Mouse (Mus musculus) limb, embryonic 12.5 days (tissue): ENCODE results near the gene Snx21. TPM values are rescaled to one million over a fixed set of nuclear protein-coding genes. Genes with fewer than 3 reads are reported as not detected.
"Not testable (repeated sequence)": the region's sequence is repeated elsewhere in the genome, so short reads cannot be mapped to it uniquely, and the experiment has no call there.

Experiments
- ATAC-seq: fragments of 200-750 bp; cut with Nextera tagmentation; 2 replicates; pipeline ENCODE4 v1.8.0; 2017; ENCODE audit warnings: low read depth, moderate TSS enrichment; ENCODE audit not compliant: insufficient number of reproducible peaks, insufficient read depth, low FRiP score, low TSS enrichment
- H3K27ac ChIP-seq: fragments of 300-500 bp; sonication (generic); 2 replicates; pipeline ENCODE4 v1.5.1; 2016; ENCODE audit warnings: mild to moderate bottlenecking, moderate library complexity
- H3K27me3 ChIP-seq: fragments of 300-500 bp; sonication (generic); 2 replicates; pipeline ENCODE4 v1.6.1; 2016; ENCODE audit warnings: mild to moderate bottlenecking, moderate library complexity
- H3K36me3 ChIP-seq: fragments of 300-500 bp; sonication (generic); 2 replicates; pipeline ENCODE4 v1.6.1; 2016; ENCODE audit warnings: mild to moderate bottlenecking, moderate library complexity
- H3K4me1 ChIP-seq: fragments of 300-500 bp; sonication (generic); replicated peaks from 2 replicates; pipeline ENCODE4 v1.6.1; 2016
- H3K4me2 ChIP-seq: fragments of 300-500 bp; sonication (generic); 2 replicates; pipeline ENCODE4 v1.6.1; 2016; ENCODE audit warnings: mild to moderate bottlenecking, moderate library complexity
- H3K4me3 ChIP-seq: fragments of 300-500 bp; sonication (generic); replicated peaks from 2 replicates; pipeline ENCODE4 v1.5.1; 2016; ENCODE audit warnings: mild to moderate bottlenecking
- H3K9ac ChIP-seq: fragments of 300-500 bp; sonication (generic); replicated peaks from 2 replicates; pipeline ENCODE4 v1.6.1; 2016; ENCODE audit warnings: mild to moderate bottlenecking, moderate library complexity
- H3K9me3 ChIP-seq: fragments of 300-500 bp; sonication (generic); 2 replicates; pipeline ENCODE4 v1.6.1; 2016; ENCODE audit warnings: mild to moderate bottlenecking, moderate library complexity
- WGBS: fragments of 180-500 bp; shearing (Covaris S2); methylation state at CpG from one replicate; pipeline ENCODE4 v1.1.7; 2016; 5-methylcytosine and 5-hydroxymethylcytosine counted together
- polyA plus RNA-seq: library from polyadenylated mRNA; unstranded; fragments of >200 nt; fragmentation: Nextera tagmentation; extraction: Ambion mirVana; gene quantifications from 2 replicates; pipeline ENCODE4 v1.2.1, GENCODE M21; 2016

The Snx21 gene
- polyA plus RNA-seq, 1 experiment from 2014 or later = 19.0 TPM

DNA sequence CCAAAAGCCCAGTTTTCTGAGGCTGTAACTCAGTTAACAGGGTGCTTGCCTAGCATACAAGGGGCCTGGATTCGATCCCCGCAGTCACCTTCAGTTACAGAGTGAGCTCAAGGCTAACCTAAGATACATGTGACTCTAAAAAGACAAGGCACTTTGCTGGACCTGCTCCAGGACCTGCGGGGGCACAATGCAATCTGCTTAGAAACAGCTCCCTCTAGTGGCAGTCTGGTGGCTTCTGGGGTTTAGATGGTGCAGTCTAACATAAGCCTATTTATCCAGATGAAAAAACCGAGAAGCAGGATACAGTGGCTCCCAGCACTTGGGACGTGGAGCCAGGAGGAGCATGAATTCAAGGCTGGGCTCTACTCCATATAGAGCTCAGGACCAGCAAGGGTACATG lies 8.7 kb downstream of the Snx21 start:
- Histone ChIP-seq H3K4me1 (no peaks in the 10 kb centered on the region), H3K36me3 (peaks cover 85% of the 10 kb centered on the region), H3K4me3 (no peak overlapping the region), H3K27me3 (no peaks in the 10 kb centered on the region), H3K9ac (no peak overlapping the region), H3K4me2 (no peak overlapping the region), H3K27ac (no peak overlapping the region), H3K9me3 (no peaks in the 10 kb centered on the region)
- WGBS = 39% methylated on average over 5 of the region's 5 CpGs
- ATAC-seq = peak; percentile 64; the same call in 1 of the 2 replicates

DNA sequence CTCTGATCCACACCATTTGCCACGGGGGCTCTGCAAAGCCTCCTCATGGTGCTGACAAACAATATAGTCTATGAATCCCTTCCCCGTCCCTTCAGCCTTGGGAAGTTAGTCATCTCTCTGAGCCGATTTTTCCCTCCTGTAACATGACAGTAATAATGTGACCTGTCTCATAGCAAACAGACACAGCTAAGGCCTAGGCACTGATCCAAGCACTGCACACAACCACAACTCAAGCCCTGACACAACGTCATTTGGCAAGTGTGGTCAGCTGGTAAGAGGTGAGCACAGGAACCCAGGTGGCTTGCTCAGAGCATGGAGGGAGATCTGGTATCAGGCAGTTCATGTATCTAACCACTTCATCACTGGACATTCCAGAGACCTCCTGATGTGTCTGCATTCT lies 10.2 kb downstream of the Snx21 start:
- Histone ChIP-seq H3K9ac (no peak overlapping the region), H3K4me1 (no peaks in the 10 kb centered on the region), H3K27ac (no peak overlapping the region), H3K9me3 (no peaks in the 10 kb centered on the region), H3K36me3 (peaks cover 84% of the 10 kb centered on the region), H3K4me3 (no peak overlapping the region), H3K27me3 (no peaks in the 10 kb centered on the region), H3K4me2 (no peak overlapping the region)
- WGBS = 80% methylated on average over 4 of the region's 4 CpGs
- no peak for ATAC-seq

GRCm38 (mm10) chr2:164798554-164798953 lies 12.9 kb downstream of the Snx21 start:
- not testable (repeated sequence) for H3K4me3 ChIP-seq, H3K27ac ChIP-seq, H3K4me1 ChIP-seq, H3K27me3 ChIP-seq, H3K9me3 ChIP-seq, ATAC-seq, H3K4me2 ChIP-seq, H3K9ac ChIP-seq
- H3K36me3 ChIP-seq = peaks cover 76% of the 10 kb centered on the region
- 70% methylated on average over 6 of the region's 6 CpGs for WGBS

GRCm38 (mm10) chr2:164800252-164801004 lies 14.8 kb downstream of the Snx21 start:
- Histone ChIP-seq H3K9me3 (no peaks in the 10 kb centered on the region), H3K4me2 (no peak overlapping the region), H3K9ac (no peak overlapping the region), H3K27me3 (no peaks in the 10 kb centered on the region), H3K4me1 (peaks cover 13% of the 10 kb centered on the region), H3K4me3 (no peak overlapping the region), H3K36me3 (peaks cover 62% of the 10 kb centered on the region), H3K27ac (no peak overlapping the region)
- no peak for ATAC-seq
- 89% methylated on average over 13 of the region's 13 CpGs for WGBS

GRCm38 (mm10) chr2:164803201-164803920 lies 17.7 kb downstream of the Snx21 start:
- no peak for ATAC-seq
- Histone ChIP-seq H3K27me3 (no peaks in the 10 kb centered on the region), H3K9ac (peak overlapping the region; percentile 81), H3K4me3 (peak overlapping the region; percentile 79), H3K9me3 (no peaks in the 10 kb centered on the region), H3K4me1 (peaks cover 20% of the 10 kb centered on the region), H3K36me3 (peaks cover 39% of the 10 kb centered on the region), H3K27ac (no peak overlapping the region), H3K4me2 (peak overlapping the region; percentile 84)
- 90% methylated on average over 16 of the region's 16 CpGs for WGBS

- Histone ChIP-seq H3K36me3 (peaks cover 38% of the 10 kb centered on the region), H3K27me3 (no peaks in the 10 kb centered on the region), H3K27ac (no peak overlapping the region), H3K4me3 (peak overlapping the region; percentile 79), H3K4me1 (peaks cover 20% of the 10 kb centered on the region), H3K9me3 (no peaks in the 10 kb centered on the region), H3K4me2 (peak overlapping the region; percentile 84), H3K9ac (peak overlapping the region; percentile 81)
- 60% methylated on average over 1 of the region's 1 CpGs for WGBS
- no peak for ATAC-seq
These were observed 18.3 kb downstream of the Snx21 start for GRCm38 (mm10) chr2:164803921-164804313.

- peak; percentile 94 for ATAC-seq
- peaks cover 20% of the 10 kb centered on the region for H3K4me1 ChIP-seq
- H3K27me3 ChIP-seq = no peaks in the 10 kb centered on the region
- H3K27ac ChIP-seq = peak within 1 kb of the TSS; percentile 73
- H3K4me3 ChIP-seq = peak within 1 kb of the TSS; percentile 79
- no peaks in the 10 kb centered on the region for H3K9me3 ChIP-seq
- under 1% methylated on average over 47 of the region's 47 CpGs for WGBS
- H3K9ac ChIP-seq = peak within 1 kb of the TSS; percentile 81
- H3K36me3 ChIP-seq = peaks cover 35% of the 10 kb centered on the region
- peak within 1 kb of the TSS; percentile 90 for H3K4me2 ChIP-seq
These were observed 19.1 kb downstream of the Snx21 start, which contains the start of the genes Acot8 and Zswim3 for GRCm38 (mm10) chr2:164804533-164805331. Gene Acot8 (minus strand): TSS chr2:164804882. Gene Zswim3 (plus strand): TSS chr2:164805098.

- Histone ChIP-seq H3K9me3 (no peaks in the 10 kb centered on the region), H3K9ac (peak overlapping the region; percentile 74), H3K4me2 (peak overlapping the region; percentile 90), H3K27ac (peak overlapping the region; percentile 73), H3K4me3 (peak overlapping the region; percentile 79), H3K27me3 (no peaks in the 10 kb centered on the region), H3K4me1 (peaks cover 20% of the 10 kb centered on the region), H3K36me3 (peaks cover 33% of the 10 kb centered on the region)
- peak; percentile 44; the same call in 1 of the 2 replicates for ATAC-seq
- under 1% methylated on average over 21 of the region's 21 CpGs for WGBS
These were observed 19.7 kb downstream of the Snx21 start for GRCm38 (mm10) chr2:164805332-164805718.

GRCm38 (mm10) chr2:164806614-164807013 lies 21.0 kb downstream of the Snx21 start:
- no peak for ATAC-seq
- H3K4me1 ChIP-seq = peaks cover 20% of the 10 kb centered on the region
- no peaks in the 10 kb centered on the region for H3K27me3 ChIP-seq
- no peaks in the 10 kb centered on the region for H3K9me3 ChIP-seq
- no peak overlapping the region for H3K27ac ChIP-seq
- H3K36me3 ChIP-seq = peaks cover 23% of the 10 kb centered on the region
- 82% methylated on average over 7 of the region's 7 CpGs for WGBS
- H3K4me3 ChIP-seq = no peak overlapping the region
- H3K4me2 ChIP-seq = no peak overlapping the region
- H3K9ac ChIP-seq = no peak overlapping the region

- no peaks in the 10 kb centered on the region for H3K4me1 ChIP-seq
- no peaks in the 10 kb centered on the region for H3K9me3 ChIP-seq
- H3K4me3 ChIP-seq = no peak overlapping the region
- H3K27ac ChIP-seq = no peak overlapping the region
- no peak overlapping the region for H3K9ac ChIP-seq
- ATAC-seq = no peak
- H3K36me3 ChIP-seq = peaks cover 12% of the 10 kb centered on the region
- no peaks in the 10 kb centered on the region for H3K27me3 ChIP-seq
- WGBS = 55% methylated on average over 2 of the region's 2 CpGs
- no peak overlapping the region for H3K4me2 ChIP-seq
These were observed 27.9 kb downstream of the Snx21 start for GRCm38 (mm10) chr2:164813557-164813956.

GRCm38 (mm10) chr2:164815348-164815747 lies 29.7 kb downstream of the Snx21 start:
- peaks cover 7% of the 10 kb centered on the region; the same call in 1 of the 2 replicates for H3K36me3 ChIP-seq
- H3K9ac ChIP-seq = no peak overlapping the region
- no peak for ATAC-seq
- H3K4me3 ChIP-seq = no peak overlapping the region
- H3K27ac ChIP-seq = no peak overlapping the region
- 88% methylated on average over 5 of the region's 5 CpGs for WGBS
- H3K27me3 ChIP-seq = no peaks in the 10 kb centered on the region
- H3K4me1 ChIP-seq = no peaks in the 10 kb centered on the region
- no peak overlapping the region for H3K4me2 ChIP-seq
- no peaks in the 10 kb centered on the region for H3K9me3 ChIP-seq
